Mouse (Mus musculus) regulatory T cell (primary cell): ENCODE measurements around the gene Pdgfa.

ENCODE experiments used
- in situ Hi-C: fragments of 300-600 bp; cut with MboI, MseI; formaldehyde crosslinking; loops from one replicate; pipeline ENCODE4 v1.15.1; 2025; ENCODE audit warnings: high pct_unique_total_duplicates

Gene Pdgfa

DNA sequence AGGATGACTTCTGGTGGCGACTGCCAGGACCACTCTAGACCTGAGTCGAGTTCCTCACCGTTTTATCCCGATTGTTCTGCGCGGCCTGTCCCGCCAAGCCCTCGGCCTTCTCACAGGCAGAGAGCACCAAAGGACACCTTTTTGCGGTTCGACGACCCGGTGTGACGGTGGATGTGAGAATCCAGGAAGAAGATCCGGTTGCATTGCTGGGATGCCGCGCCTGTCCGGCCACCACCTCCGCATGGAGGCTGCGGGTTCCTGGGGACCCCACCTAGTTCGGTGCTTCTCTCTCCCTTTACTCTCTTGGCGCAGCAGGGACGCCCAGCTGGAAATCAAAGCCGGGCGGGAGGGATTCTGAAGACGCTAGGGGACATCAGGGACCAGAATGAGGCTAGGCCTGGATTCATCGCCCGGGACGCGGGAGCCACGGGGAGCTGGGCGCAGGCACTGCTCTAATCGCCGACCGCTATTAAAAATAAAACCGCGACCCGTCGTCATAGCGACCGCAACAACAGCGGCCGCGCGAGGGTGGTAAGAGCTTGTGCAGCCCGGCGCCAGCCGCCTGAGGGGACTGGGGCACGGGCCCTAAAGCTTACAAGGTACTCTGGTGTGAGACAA lies at the start of gene Pdgfa:
TSS of gene Pdgfa (minus strand) at position 200 of the 618 bp plus-strand sequence.
- in situ Hi-C loops, result no loop called here

DNA sequence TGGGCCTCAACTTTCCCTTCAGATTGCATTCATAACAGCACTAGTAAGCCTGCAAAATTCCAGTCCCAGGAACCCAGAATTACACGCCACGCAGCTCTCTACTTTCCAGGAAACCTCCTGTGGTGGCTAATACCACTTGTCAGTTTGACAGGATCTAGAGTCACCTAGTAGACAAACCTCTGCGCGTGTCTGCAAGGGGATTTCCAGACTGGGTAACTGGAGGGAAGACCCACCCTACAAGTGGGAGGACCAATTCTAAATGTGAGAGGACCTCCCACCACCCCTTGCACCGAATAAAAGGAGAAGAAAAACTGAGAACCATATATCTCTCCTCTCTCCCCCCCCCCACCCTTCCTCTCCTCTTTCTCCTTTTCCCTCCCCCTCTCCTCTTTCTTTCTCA lies 49.5 kb upstream of the Pdgfa start:
- in situ Hi-C loops, result no loop called here

DNA sequence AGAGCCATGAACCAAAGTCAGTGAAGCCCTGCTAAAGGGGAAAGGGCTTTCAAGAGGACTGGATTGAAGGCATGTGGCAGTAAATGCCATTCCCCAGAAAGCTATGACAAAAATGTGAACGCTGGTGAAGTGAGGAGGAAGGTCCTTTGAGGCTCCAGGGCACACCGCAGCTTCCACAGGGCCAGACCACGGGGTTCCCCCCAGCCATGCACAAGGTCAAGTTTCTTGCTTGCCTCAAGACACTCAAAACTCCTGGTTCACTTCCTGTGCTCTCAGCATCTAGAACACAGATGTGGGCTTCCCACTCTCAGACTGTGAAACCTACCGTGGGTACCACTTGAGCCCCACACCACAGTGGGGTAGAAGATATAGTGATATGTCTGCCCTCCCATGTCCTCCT lies 46.4 kb upstream of the Pdgfa start:
- in situ Hi-C loops, result no loop called here

DNA sequence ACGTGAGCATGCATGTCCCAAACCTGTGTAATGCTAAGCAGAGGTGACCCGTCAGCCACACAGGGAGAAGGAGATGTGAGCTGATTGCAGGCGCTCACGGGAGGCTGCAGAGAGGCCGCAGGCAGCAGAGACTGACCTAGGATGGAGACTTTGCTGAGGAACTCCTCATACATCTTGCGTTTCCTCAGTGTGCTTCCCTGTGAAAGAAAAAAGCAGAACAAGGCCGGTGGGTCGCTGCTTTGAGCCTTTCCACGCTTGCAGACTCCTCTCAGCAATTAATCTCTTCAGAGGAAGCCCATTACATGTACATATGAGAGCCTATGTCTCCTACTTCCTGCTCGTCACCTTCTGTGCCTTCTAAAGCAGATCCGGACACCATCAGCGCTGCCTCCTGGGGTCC lies 45.1 kb upstream of the Pdgfa start:
- in situ Hi-C loops, result no loop called here

DNA sequence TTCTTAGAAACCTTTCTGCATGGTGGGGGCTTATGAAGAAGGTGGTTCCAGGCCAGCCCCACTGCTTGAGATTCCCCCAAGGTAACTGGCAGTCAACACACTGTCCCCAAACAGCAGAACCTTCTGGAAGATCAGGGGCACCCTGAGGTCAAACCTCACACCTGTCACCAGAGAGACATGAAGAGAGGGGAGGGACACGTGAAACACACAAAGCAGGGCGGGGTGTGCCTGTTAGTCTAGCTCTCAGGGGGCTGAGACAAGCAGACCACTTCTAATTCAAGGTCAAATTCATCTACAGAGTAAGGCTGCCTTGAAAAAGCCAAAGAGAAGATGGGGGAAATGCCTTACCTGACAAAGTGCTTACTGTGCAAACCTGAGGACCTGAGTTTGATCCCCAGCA lies 38.0 kb upstream of the Pdgfa start:
- in situ Hi-C loops, result no loop called here

DNA sequence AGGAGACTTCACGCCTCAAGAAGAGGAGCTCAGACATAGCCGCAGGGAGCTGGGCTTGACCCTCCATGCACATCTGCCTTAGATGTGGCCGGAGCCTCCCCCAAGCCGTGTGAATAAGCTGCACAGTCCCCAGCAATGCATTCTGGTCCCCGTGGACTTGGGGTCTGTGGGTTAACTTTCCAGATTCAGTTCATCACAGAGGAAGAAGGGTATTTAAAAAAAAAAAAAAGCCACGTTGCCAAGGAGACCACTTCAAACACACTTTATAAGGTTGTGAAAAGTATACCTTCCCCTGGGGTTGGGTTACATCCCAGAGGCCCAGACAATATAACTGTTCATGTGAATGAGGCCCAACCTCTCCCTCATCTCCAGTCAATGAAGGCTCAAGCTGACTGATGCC lies 37.6 kb upstream of the Pdgfa start:
- in situ Hi-C loops, result no loop called here

DNA sequence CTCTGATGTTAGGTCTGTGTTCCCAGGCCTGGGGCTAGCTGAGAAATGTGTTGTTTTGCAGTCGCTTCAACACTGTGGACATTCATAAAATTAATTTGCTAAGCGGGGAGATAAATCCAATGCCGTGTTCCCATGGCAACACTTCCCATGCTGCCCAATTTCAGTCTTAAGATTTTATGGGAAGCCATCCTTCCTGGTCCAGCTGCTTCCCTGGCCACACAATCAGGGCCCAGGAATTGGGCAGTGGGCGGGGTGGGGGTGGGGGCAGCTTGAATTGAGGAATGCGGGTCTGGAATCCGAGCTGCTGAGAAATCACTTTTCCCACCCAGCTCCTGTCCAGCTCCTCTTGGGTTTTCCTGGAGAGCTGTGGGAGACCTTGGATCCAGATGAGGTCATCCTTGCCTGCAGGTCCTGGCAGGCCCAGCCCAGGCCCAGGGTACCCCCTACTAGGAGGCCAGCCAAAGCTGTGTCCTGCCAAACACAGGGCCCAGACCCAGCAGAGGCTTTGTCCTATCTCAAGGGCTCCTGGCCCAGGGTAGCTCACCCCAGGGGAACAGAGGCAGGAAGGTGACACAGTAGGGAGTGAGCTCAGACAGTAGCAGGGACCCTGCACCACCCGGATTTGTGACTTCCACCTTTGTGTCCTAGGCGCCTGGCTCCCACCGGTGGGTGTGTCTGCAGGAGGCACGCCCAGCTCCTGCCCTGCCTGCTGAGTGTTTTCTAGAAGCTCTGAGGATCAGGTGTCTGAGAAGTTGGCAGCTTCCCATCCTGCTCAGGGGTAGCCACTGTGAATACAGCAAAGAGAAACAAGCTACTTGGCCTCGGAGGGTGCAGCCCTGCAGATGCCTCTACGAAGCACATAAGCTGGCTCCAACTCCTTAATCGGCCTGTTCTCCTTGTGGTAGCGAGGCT lies 36.5 kb upstream of the Pdgfa start:
- in situ Hi-C loops, result no loop called here

DNA sequence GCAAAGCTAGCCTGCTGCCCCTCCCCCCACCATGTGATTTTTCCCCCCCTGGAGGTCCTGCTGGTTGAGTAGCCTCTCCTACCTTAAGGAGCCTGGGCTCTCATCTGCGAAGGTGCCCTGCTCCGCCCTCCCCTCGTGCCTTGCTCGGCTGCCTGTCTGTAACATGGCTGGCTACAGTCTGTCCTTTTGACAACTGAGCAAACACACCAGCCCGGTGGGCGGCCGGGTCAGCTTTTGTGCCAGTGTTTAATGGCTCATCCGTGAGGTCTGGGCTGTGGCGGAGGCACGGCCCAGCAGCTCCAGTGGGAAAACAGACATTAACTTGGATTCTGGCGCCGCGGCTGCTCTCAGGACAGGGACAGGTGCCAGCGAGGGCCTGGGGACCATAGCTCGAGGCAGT lies 30.4 kb upstream of the Pdgfa start:
- in situ Hi-C loops, result no loop called here

DNA sequence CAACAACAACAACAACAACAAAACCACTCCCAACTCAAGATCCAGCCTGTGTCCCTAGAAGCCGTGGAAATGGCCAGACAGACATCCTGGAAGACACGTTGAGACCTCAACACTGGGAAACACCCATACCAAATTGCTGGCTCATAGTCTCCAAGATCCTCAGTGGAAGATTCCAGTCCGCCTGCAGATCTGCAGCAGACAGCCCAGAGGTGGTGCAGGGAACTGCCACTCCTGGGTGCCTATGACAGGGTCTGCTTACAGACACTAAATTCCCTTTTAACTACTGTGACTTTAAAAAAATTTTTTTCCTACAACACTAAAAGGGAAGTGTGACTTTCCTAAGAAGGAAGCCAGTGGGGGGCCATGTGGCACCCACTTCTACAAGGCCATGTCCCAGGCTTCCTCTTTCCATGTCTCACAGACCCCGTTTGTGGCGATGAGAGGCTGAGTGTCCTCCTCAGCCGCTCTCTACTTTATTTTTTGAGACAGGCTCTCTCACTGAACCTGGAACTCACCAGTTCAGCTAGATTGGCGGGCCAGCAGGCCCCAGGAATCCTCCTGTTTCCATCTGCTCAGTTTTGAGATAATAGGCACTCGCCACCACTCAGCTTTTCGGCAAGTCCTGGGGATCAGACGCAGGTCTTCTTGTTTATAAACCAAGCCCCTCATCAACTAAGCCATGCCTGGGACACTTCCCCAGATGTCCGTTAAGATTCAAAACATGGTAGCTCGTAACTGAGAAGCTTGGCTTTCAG lies 27.4 kb upstream of the Pdgfa start:
- in situ Hi-C loops, result no loop called here

DNA sequence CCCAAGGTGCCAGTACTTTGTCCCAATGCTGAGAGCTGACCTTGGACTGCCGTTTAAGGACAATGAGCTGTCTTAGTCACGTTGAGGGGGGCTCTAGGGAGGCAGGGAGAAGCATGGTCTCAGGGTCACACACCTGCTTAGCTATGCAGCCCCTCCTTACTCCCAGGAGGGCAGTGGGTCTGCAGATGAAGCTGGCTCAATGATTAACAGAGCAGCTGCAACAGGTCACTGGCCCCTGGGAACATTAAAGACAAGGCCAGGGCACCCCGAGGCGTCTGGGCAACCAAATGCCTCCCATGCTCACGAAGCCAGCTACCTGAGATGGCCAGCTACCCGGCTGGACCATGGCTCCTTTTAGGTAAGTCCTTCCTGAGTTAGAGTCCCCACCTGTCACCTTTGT lies 23.4 kb upstream of the Pdgfa start:
- in situ Hi-C loops, result no loop called here

DNA sequence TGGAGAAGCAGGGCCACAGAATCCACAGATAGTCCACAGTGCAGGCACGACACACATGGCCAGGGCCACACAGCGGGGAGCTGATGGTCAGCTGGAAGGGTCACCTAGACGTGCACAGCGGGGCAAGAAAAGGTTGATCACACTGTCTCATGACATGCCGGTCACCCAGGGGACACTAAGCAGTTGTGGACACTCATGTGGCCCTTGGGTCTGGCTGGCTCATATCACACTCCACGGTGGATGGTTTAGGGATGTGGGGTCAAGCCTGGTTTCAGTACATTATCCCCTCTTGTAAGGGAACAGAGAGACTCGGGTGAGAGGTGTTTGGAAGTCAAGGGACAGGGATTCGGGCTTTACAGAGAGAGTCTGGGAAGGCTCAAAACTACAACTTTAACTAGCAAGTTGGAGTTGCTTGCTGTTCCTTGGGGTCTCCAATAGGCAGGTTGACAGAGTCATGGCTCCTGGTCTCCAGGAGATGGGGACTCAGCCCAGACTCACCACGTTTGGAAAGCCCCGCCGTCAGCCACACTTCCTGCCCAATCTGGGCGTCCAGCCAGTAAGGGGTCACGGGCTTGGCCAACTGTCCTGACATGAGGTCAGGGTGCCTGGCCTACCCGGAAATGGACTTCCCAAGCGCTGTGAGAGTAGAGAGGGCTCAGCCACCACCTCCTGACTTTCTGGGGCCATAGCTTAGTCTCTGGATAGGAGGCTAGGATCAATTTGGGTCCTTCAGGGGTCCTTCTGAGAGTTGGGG lies 20.4 kb upstream of the Pdgfa start:
- in situ Hi-C loops, result no loop called here

DNA sequence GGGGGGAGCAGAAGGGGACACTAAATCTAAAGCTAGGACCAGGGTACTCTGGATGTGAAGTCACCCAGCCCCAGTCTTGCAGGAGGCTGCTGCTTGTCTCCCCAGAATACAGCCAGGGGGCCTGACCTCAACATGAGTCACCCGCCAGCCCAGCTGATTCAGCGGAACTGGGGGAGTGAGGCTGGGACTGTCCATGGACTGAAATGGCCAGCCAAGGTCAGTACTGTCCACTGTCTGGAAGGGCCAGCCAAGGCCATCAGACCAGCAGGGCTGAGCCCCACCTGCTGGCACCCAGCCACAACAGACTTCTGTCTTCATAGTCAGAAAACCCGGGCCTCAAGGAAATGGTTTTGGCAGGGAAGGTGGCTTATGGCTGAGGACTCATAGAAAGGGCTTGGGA lies 17.9 kb upstream of the Pdgfa start:
- in situ Hi-C loops, result no loop called here

DNA sequence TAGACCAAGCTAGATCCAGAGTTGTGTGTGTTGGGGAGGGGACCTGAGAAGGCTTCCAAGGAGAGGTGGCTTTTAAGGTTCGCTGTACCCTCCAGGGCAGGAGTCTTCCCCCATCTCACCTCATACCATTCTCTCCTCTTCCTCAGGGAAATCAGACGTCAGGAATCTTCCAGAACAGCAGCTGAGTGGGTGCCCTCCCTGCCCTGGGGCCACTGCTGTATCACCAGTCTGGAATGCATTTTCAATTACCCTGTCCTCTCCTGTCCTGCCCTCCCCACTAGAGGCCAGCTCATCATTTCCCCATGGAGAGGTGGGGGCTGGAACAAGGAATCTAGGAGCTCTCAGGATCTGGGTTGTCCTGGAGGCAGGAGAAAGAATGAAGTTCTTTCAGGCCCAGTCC lies 13.5 kb upstream of the Pdgfa start:
- in situ Hi-C loops, result no loop called here

DNA sequence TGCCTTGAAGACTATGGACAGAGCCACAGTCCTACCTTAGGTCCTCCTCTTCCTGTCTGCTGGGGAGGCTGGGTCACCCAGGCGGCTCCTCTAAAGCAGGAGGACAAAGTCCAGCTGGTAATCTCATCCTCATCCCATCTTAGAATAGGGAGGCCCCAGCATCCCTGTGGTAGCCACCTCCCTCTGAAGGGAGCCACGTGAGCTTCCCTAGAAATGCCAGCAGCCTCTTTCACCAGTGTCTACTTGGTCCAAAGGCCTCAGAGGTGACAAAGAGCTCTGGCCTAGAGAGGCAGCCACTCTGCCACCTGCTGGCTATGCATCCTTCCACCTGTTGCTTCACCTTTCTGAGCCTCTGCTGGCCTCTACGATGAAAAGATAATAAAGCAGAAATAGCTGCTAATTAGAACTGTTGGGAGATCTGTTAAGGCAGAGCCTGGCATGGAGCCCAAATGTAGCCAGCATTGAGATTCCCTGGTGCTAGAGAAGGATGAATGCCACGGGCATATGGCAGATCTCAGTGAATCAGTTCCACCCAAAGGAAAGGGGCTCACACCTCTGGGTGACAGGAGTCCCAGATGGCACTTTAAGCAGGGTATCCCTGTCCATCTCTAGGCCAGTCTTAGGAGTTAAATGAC lies 10.1 kb upstream of the Pdgfa start:
- in situ Hi-C loops, result loop anchor here (5.0 kb wide), 1 partner anchor 160 kb away; no protein-coding TSS in a partner anchor

DNA sequence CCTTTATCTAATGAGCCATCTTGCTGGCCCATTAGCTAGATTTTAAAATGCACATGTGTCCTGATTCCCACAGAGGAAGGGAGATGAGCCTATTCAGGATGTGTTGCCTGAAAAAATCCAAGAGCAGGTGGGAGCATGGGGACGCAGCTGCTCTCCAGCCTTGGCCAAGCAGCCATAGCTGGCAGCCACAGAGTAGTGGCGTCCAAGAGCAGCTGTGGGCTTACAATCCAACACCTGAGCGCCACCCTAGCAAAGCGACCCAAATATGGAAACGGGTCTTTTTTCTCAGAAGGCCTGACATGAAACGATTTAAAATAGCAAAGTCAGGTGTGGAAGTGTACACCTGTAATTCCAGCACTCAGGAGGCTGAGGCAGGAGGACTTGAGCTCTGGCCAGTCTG lies 7.4 kb upstream of the Pdgfa start:
- in situ Hi-C loops, result no loop called here

DNA sequence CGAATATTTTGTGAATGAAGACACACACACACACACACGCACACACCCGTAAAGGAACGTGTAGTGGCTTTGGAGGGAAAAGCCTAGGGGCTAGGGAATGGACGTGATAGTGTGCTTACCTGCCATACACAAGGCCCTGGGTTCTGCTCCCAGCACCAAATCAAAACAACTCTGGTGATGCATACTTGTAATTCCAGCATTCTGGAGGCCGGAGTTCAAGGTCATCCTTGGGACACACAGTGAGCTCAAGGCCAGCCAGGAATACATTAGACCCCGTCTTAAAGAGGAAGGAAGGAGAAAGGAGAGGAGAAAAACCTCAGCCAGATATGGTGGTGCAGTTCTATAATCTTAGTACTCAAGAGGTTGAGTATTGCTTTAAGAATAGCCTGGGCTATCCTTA lies 2.5 kb upstream of the Pdgfa start:
- in situ Hi-C loops, result no loop called here

DNA sequence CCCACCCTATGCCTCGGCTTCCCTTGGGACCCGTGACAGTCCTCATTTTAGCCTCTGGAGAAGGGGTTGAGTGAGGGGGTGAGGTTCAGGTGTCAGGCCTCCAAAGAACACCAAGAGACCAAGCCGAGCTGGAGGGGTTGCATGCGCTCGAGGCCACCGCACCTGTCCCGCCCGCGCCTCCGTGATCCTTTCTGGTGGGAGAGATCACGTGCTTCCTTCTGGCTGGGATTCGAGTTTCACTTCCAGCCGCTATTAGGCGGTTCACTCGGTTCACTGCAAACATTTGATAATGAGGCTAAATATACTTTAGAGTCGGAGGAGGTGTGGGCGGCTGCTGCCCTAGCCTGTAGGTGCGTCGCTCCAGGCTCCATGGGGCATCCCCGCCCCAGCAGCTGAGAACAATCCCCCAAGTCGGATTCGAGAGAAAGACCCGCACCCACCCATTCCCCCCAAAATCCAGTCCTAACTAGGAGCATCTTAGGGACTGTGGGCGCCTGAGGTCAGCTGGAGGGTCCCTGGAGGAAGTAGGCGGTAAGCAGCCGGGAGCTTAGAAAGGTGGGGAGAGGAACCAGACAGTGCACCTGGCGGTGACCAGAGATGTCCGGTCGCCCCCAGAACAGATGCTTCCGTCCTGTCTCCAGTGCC lies 888 bp upstream of the Pdgfa start:
- in situ Hi-C loops, result no loop called here

DNA sequence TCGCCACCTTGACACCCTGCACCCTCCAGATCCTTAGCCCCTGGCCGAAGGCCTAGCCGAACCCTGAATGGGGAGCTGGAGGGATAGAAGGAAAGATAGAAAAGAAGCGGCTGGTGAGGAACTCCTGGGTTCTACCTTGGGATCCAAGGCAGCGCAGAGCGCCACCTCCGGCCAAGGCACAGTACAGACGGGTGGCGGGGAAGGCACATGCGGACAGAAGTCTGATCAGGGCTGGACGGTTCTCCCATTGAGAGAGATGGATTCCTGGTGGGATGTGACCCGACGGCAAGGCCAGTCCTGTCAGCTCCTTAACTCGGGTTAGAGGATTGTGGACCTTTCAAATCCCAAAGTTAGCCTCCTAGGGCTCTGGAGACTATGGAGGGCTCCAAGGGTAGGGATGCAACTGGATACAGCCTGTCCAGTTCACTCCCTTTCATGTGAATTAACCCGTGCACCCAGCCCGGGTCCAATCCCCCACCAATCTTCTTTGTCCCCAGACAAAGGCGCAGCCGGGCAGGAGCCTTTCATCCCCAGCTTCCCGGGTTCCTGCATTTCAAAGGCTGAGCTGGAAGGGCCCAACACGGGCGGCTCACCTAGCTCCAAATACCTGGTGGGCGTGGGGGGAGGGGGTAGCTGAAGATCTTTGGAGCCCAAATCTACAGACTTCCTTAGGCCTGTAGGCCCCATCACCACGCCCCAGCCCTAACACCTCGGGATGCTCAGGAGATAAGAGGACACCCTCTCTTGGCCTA lies 672 bp downstream of the Pdgfa start:
- in situ Hi-C loops, result no loop called here

DNA sequence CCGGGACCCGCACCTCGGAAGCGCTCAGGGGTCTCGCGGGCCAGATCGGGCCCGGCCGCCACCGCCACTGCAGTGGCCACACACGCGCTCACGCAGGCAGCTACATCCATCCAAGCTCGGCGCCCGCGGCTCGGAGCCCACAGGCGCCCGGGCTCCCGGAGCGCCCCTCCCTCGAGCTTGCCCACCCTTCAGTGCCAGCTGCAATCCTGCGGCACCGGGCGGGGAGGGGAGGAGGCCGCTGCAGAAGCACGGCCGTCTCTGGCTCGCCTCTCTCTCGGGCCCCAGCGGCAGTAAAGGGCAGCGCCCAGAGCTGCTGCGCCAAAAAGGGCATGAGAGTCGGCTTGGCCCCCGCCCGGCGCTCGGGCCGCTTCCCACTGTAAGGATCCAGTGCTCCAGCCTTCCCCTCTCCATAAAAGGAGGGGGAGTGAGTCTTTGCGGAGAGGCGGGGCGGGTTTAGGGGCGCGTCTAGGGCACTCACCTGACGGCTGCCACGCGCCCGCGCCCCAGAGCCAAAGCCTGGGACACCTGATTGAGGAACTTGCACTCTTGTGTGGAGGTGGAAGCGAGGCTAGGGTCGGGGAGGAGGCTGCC lies 1.4 kb downstream of the Pdgfa start:
- in situ Hi-C loops, result no loop called here
